Mouse (Mus musculus) monocyte, adult 59 days (primary cell): ENCODE data around the gene Vmn1r188. TPM values are rescaled to one million over a fixed set of nuclear protein-coding genes. Genes with fewer than 3 reads are reported as not detected.

ENCODE experiments used
- total RNA-seq, 2 experiments: library from RNA; stranded (reverse); gene quantifications; one replicate each; pipeline ENCODE4 v1.2.4; 2023

The Vmn1r188 gene
- not detected for total RNA-seq

GRCm38 (mm10) chr13:22084140-22084539 is at the start of gene Vmn1r188:
Vmn1r188 (plus strand) TSS chr13:22084440.

GRCm38 (mm10) chr13:22035267-22036148 is 48.7 kb upstream of the Vmn1r188 start, which contains the start of the genes Hist1h2ah and Hist1h2bk:
Hist1h2ah (minus strand) TSS chr13:22035568.
Hist1h2bk (plus strand) TSS chr13:22035870.

GRCm38 (mm10) chr13:22041142-22041536 is 43.1 kb upstream of the Vmn1r188 start, which contains the start of gene Hist1h4i:
Hist1h4i (minus strand) TSS chr13:22041362.

GRCm38 (mm10) chr13:22042568-22043502 is 41.4 kb upstream of the Vmn1r188 start, which contains the start of the genes Hist1h2ag and Hist1h2bj:
Hist1h2ag (minus strand) TSS chr13:22042944.
Hist1h2bj (plus strand) TSS chr13:22043214.

GRCm38 (mm10) chr13:22105724-22106123 is 21.5 kb downstream of the Vmn1r188 start, which contains the start of gene Vmn1r189:
Vmn1r189 (minus strand) TSS chr13:22105824.

Other genes starting within 250 kb of the Vmn1r188 start
- gene Zfp184, start 139.3 kb upstream of the Vmn1r188 start, total RNA-seq = under 1 TPM; 0.37 to 0.85 TPM
- not detected for gene Pom121l2, start 103.2 kb upstream of the Vmn1r188 start, total RNA-seq
- gene Prss16, start 74.7 kb upstream of the Vmn1r188 start, total RNA-seq = not detected
- gene Hist1h2ah, start 48.9 kb upstream of the Vmn1r188 start, total RNA-seq = 10 to 100 TPM in 1 of 2 experiments, 1 to 10 TPM in 1; 6.2 to 21.1 TPM
- 10 to 100 TPM; 41.1 to 44.2 TPM for gene Hist1h2bk, start 48.6 kb upstream of the Vmn1r188 start, total RNA-seq
- gene Hist1h4i, start 43.1 kb upstream of the Vmn1r188 start, total RNA-seq = 100 to 1,000 TPM in 1 of 2 experiments, 10 to 100 TPM in 1; 97.7 to 127 TPM
- 10 to 100 TPM; 48.0 to 57.6 TPM for gene Hist1h2ag, start 41.5 kb upstream of the Vmn1r188 start, total RNA-seq
- 10 to 100 TPM; 87.4 to 91.5 TPM for gene Hist1h2bj, start 41.2 kb upstream of the Vmn1r188 start, total RNA-seq
- gene Vmn1r189, start 21.4 kb downstream of the Vmn1r188 start, total RNA-seq = not detected
- gene Vmn1r191, start 99.5 kb downstream of the Vmn1r188 start, total RNA-seq = not detected
- not detected for gene Vmn1r192, start 106.7 kb downstream of the Vmn1r188 start, total RNA-seq
- gene Vmn1r193, start 138.7 kb downstream of the Vmn1r188 start, total RNA-seq = not detected
- gene Vmn1r194, start 159.8 kb downstream of the Vmn1r188 start, total RNA-seq = not detected
- not detected for gene Vmn1r195, start 186.1 kb downstream of the Vmn1r188 start, total RNA-seq
- not detected for gene Vmn1r196, start 205.5 kb downstream of the Vmn1r188 start, total RNA-seq
- gene Vmn1r197, start 240.1 kb downstream of the Vmn1r188 start, total RNA-seq = not detected